Mouse (Mus musculus): Measurements from ENCODE around the gene Prkrip1. TPM values are rescaled to one million over a fixed set of nuclear protein-coding genes. Genes with fewer than 3 reads are reported as not detected.
"Not testable (repeated sequence)": the region's sequence is repeated elsewhere in the genome, so short reads cannot be mapped to it uniquely, and the experiment has no call there.

The Prkrip1 gene
- polyA plus RNA-seq, 1 experiment from 2014 or later, result 73.5 TPM

DNA sequence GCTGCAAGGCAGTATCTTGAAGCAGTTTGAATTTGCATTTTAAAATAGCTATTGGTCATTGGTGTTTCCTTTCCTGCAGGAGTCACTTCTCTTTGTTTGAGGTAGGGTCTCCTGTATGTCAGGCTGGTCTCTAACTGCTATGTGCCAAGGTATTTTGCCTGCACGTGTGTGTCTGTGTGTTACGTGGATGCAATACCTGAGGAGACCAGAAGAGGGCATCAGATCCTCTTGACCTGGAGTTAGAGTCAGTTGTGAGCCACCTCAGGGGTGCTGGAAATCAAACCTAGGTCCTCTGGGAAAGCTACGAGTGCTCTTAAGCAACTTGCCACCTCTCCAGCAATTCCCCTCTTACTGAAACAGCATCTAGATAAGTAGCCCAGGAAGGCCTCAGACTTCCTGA is 16.4 kb upstream of the Prkrip1 start:
- 89% methylated on average over 3 of the region's 3 CpGs for WGBS
- no peaks in the 10 kb centered on the region for H3K4me1 ChIP-seq (ENCODE audit: control insufficient read depth, insufficient read depth, low read length)
- no peak overlapping the region for H3K9ac ChIP-seq (ENCODE audit: low read depth, low read length)
- no peak for ATAC-seq
- no peaks in the 10 kb centered on the region for H3K9me3 ChIP-seq (replicated peaks; ENCODE audit: control insufficient read depth, low read length, poor library complexity, severe bottlenecking)
- H3K27me3 ChIP-seq (ENCODE audit: control insufficient read depth, insufficient read depth, low read depth, low read length), result no peaks in the 10 kb centered on the region
- H3K27ac ChIP-seq (ENCODE audit: low read length), result no peak overlapping the region
- no peak overlapping the region for H3K4me3 ChIP-seq (ENCODE audit: low read depth, low read length)
- peaks cover 6% of the 10 kb centered on the region for H3K36me3 ChIP-seq (ENCODE audit: control insufficient read depth, insufficient read depth, low read length)
- no peak overlapping the region for H3K4me2 ChIP-seq (ENCODE audit: low read length)

DNA sequence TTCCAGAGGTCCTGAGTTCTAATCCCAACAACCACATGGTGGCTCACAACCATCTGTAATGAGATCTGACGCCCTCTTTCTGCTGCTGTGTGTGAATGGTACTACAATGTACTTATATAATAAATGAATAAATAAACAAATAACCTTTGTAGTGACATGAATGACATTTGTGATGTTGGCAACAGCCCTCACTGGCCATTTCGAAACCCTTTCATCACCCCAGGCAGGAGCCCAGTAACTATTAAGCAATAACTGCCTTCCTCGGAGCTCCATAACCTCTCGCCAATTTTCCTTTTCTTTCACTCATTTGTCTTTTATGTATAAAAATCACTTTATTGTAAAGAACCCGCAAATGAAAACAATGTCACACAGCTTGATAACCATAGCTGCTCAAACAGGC is 15.0 kb upstream of the Prkrip1 start:
- Histone ChIP-seq H3K36me3 (ENCODE audit: control insufficient read depth, insufficient read depth, low read length) (peaks cover 3% of the 10 kb centered on the region; the same call in 1 of the 2 replicates), H3K4me1 (ENCODE audit: control insufficient read depth, insufficient read depth, low read length) (no peaks in the 10 kb centered on the region), H3K9me3 (replicated peaks; ENCODE audit: control insufficient read depth, low read length, poor library complexity, severe bottlenecking) (no peaks in the 10 kb centered on the region), H3K9ac (ENCODE audit: low read depth, low read length) (no peak overlapping the region), H3K4me3 (ENCODE audit: low read depth, low read length) (no peak overlapping the region), H3K27ac (ENCODE audit: low read length) (no peak overlapping the region), H3K4me2 (ENCODE audit: low read length) (no peak overlapping the region), H3K27me3 (ENCODE audit: control insufficient read depth, insufficient read depth, low read depth, low read length) (no peaks in the 10 kb centered on the region)
- ATAC-seq, result no peak
- 81% methylated on average over 5 of the region's 5 CpGs for WGBS

DNA sequence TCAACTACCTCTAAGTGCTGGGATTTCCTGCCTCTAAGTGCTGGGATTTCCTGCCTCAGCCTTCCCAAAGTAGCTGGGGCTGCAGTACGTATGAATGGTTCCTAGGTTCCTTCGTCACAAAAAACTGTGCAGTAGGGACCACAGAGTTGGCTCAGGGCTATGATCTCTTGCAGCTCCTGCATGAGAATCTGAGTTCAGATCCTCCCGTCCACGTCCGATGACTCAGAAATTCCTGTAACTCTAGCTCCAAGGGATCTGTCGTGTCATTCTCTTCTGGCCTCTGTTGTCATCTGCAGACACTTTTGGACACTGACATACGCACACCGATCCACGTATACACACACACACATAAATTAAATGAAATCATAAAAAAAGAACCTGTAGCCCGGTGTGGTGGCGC is 14.0 kb upstream of the Prkrip1 start:
- no peaks in the 10 kb centered on the region for H3K36me3 ChIP-seq (ENCODE audit: control insufficient read depth, insufficient read depth, low read length)
- H3K9me3 ChIP-seq (replicated peaks; ENCODE audit: control insufficient read depth, low read length, poor library complexity, severe bottlenecking), result no peaks in the 10 kb centered on the region
- no peaks in the 10 kb centered on the region for H3K27me3 ChIP-seq (ENCODE audit: control insufficient read depth, insufficient read depth, low read depth, low read length)
- no peaks in the 10 kb centered on the region for H3K4me1 ChIP-seq (ENCODE audit: control insufficient read depth, insufficient read depth, low read length)
- no peak overlapping the region for H3K4me3 ChIP-seq (ENCODE audit: low read depth, low read length)
- H3K27ac ChIP-seq (ENCODE audit: low read length), result no peak overlapping the region
- H3K4me2 ChIP-seq (ENCODE audit: low read length), result no peak overlapping the region
- no peak for ATAC-seq
- 94% methylated on average over 11 of the region's 11 CpGs for WGBS
- H3K9ac ChIP-seq (ENCODE audit: low read depth, low read length), result no peak overlapping the region

DNA sequence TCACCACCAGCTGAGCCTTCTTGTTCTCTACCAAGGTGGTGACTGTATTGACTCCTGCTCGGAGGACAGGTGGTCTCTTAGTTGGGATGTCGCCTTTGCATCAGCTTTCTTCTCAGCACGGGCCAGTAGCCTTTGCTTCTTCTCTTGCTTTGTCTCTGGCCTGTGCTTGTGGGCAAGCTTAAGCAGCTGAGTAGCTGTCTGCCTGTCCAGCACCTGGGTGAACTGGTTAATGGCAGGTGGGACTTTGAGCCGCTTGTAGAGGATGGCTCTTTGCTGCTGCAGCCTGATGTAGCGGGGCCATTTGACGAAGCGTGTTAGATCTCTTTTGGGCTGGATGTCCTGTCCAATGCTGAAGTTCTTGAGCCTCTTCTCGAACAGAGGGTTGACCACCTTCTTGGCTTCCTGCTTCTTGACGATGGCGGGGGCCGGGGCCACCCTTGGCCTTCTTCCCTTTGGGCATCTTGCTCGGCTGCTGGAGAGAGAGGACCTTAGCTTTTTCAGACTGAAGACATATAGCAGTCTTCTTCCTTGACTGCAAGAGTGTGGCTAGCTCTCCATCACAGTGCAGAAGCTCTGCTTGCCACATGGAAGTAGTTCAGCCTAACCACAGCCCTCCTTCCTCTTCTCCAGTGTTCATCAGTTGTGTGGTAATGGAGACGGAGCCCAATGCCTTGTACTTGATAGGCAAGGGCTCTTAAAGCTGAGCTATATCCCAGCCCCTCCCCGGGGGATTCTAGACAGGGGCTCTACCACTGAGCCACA is 12.8 kb upstream of the Prkrip1 start:
- not testable (repeated sequence) for H3K4me1 ChIP-seq (ENCODE audit: control insufficient read depth, insufficient read depth, low read length); H3K36me3 ChIP-seq (ENCODE audit: control insufficient read depth, insufficient read depth, low read length); ATAC-seq; H3K9ac ChIP-seq (ENCODE audit: low read depth, low read length); H3K4me3 ChIP-seq (ENCODE audit: low read depth, low read length); H3K4me2 ChIP-seq (ENCODE audit: low read length); H3K27ac ChIP-seq (ENCODE audit: low read length); H3K27me3 ChIP-seq (ENCODE audit: control insufficient read depth, insufficient read depth, low read depth, low read length); H3K9me3 ChIP-seq (replicated peaks; ENCODE audit: control insufficient read depth, low read length, poor library complexity, severe bottlenecking)
- WGBS, result 92% methylated on average over 14 of the region's 14 CpGs

DNA sequence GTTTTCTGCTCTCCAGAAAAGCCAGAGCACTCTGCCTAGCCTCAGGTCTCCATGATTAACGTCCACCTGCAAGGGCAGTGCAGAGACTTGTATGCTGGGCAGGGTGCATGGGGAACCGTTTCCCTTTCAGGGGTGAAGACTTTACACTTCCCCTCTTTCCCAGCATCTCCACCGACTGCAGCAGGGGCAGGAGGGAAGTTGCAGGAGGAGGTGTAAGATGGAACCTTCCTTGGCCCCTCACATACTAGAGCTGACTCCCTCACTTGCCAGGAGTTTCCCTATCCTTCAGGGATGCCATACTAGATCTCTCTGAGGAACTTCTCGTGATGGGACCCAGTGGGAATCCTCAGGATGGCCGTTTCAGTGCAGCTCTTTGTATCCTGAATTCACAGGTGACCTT is 11.8 kb upstream of the Prkrip1 start:
- WGBS, result 83% methylated on average over 5 of the region's 5 CpGs
- Histone ChIP-seq H3K4me3 (ENCODE audit: low read depth, low read length) (no peak overlapping the region), H3K4me2 (ENCODE audit: low read length) (no peak overlapping the region), H3K9me3 (replicated peaks; ENCODE audit: control insufficient read depth, low read length, poor library complexity, severe bottlenecking) (no peaks in the 10 kb centered on the region), H3K27ac (ENCODE audit: low read length) (no peak overlapping the region), H3K27me3 (ENCODE audit: control insufficient read depth, insufficient read depth, low read depth, low read length) (no peaks in the 10 kb centered on the region), H3K4me1 (ENCODE audit: control insufficient read depth, insufficient read depth, low read length) (no peaks in the 10 kb centered on the region), H3K36me3 (ENCODE audit: control insufficient read depth, insufficient read depth, low read length) (no peaks in the 10 kb centered on the region), H3K9ac (ENCODE audit: low read depth, low read length) (no peak overlapping the region)
- ATAC-seq, result no peak

DNA sequence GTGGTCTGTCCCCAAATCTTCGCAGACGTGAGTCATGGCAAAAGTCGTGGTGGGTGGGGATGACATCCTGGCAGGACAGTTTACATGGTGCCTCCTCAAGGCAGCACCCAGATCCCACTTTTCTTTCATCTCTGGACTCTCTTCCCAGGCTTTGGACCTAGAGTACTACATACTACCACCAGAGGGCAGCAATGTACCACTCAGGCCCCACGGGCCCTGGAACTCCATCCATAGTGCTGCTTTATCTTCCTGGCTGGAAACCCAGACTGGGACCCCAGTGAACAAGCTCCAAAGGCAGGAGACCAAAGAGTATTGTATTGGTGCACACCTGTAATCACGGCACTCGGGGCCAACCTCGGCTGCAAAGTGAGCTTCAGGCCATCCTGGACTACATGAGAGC is 3.1 kb upstream of the Prkrip1 start:
- Histone ChIP-seq H3K4me2 (ENCODE audit: low read length) (no peak overlapping the region), H3K27me3 (ENCODE audit: control insufficient read depth, insufficient read depth, low read depth, low read length) (no peaks in the 10 kb centered on the region), H3K4me1 (ENCODE audit: control insufficient read depth, insufficient read depth, low read length) (peaks cover 13% of the 10 kb centered on the region), H3K4me3 (ENCODE audit: low read depth, low read length) (no peak overlapping the region), H3K36me3 (ENCODE audit: control insufficient read depth, insufficient read depth, low read length) (0 out of 2 replicates have a peak, but pooled peaks cover 2% of the 10 kb centered on the region), H3K9me3 (replicated peaks; ENCODE audit: control insufficient read depth, low read length, poor library complexity, severe bottlenecking) (no peaks in the 10 kb centered on the region), H3K27ac (ENCODE audit: low read length) (no peak overlapping the region), H3K9ac (ENCODE audit: low read depth, low read length) (no peak overlapping the region)
- 26% methylated on average over 7 of the region's 7 CpGs for WGBS
- peak; percentile 22; the same call in 1 of the 2 replicates for ATAC-seq

DNA sequence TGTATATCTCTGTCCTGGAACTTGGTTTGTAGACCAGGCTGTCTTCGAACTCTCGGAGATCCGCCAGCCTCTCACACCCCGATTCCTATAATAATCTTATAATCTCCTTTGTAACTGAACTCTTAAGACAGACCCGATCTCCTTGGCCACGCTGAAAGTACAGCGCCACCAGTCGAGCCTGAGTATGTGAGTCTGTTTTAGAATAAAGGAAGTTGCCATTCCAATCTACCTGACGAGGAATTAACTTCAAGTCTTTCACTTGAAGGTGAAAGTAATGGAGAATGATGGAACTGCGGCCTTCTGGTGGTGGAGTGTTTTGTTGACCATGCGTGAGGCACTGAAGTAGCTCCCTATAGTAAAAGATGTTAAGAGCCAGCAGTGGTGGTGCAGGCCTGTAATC is 763 bp upstream of the Prkrip1 start:
- Histone ChIP-seq H3K4me1 (ENCODE audit: control insufficient read depth, insufficient read depth, low read length) (peaks cover 13% of the 10 kb centered on the region), H3K4me2 (ENCODE audit: low read length) (peak overlapping the region; percentile 69), H3K27me3 (ENCODE audit: control insufficient read depth, insufficient read depth, low read depth, low read length) (no peaks in the 10 kb centered on the region), H3K9ac (ENCODE audit: low read depth, low read length) (peak overlapping the region; percentile 81), H3K27ac (ENCODE audit: low read length) (no peak overlapping the region), H3K9me3 (replicated peaks; ENCODE audit: control insufficient read depth, low read length, poor library complexity, severe bottlenecking) (no peaks in the 10 kb centered on the region), H3K4me3 (ENCODE audit: low read depth, low read length) (peak overlapping the region; percentile 92), H3K36me3 (ENCODE audit: control insufficient read depth, insufficient read depth, low read length) (peaks cover 15% of the 10 kb centered on the region)
- WGBS, result 21% methylated on average over 11 of the region's 11 CpGs
- no peak for ATAC-seq

DNA sequence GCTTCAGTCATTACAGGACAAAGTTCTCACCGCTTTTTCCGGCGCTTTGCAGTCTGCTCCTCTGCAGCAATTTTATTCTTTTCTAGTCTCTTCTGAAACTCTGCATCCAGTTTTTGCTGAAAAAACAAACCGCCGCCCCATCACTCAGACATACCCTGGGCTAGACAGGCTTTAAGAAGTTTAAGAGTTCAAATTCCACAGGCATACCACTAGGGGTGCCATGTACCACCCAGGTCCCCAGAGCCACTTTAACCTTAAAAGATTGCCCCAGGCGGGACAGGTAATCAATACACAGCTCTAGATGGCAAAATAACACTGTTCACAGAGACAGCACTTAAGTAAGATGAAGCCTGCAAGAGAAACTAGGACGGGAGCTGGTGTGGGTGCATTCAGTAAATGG is 6.9 kb downstream of the Prkrip1 start:
- WGBS, result 90% methylated on average over 7 of the region's 7 CpGs
- ATAC-seq, result no peak
- no peaks in the 10 kb centered on the region for H3K9me3 ChIP-seq (replicated peaks; ENCODE audit: control insufficient read depth, low read length, poor library complexity, severe bottlenecking)
- H3K4me1 ChIP-seq (ENCODE audit: control insufficient read depth, insufficient read depth, low read length), result no peaks in the 10 kb centered on the region
- H3K9ac ChIP-seq (ENCODE audit: low read depth, low read length), result no peak overlapping the region
- no peak overlapping the region for H3K4me2 ChIP-seq (ENCODE audit: low read length)
- H3K27me3 ChIP-seq (ENCODE audit: control insufficient read depth, insufficient read depth, low read depth, low read length), result no peaks in the 10 kb centered on the region
- no peak overlapping the region for H3K27ac ChIP-seq (ENCODE audit: low read length)
- no peak overlapping the region for H3K4me3 ChIP-seq (ENCODE audit: low read depth, low read length)
- H3K36me3 ChIP-seq (ENCODE audit: control insufficient read depth, insufficient read depth, low read length), result peaks cover 40% of the 10 kb centered on the region

DNA sequence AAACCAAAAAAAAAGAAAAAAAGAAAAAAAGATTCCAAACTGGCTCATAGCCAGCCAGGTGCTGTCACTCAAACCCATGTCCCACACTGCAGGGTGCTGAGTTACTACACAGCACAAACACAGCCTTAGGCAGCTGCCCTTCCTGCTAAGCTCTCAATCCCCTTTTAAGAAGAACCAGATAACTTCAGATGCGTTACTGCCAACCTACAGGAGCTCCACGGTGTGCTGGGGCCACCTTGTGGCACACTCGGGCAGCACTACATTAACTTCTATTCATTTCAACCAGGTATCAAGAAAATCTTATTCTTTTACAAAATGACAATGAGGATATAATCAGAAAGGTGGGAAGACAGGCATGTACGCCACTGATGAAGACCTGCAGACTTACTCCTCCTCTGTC is 12.0 kb downstream of the Prkrip1 start:
- 35% methylated on average over 4 of the region's 4 CpGs for WGBS
- Histone ChIP-seq H3K9me3 (replicated peaks; ENCODE audit: control insufficient read depth, low read length, poor library complexity, severe bottlenecking) (no peaks in the 10 kb centered on the region), H3K4me3 (ENCODE audit: low read depth, low read length) (no peak overlapping the region), H3K9ac (ENCODE audit: low read depth, low read length) (no peak overlapping the region), H3K27ac (ENCODE audit: low read length) (no peak overlapping the region), H3K4me1 (ENCODE audit: control insufficient read depth, insufficient read depth, low read length) (no peaks in the 10 kb centered on the region), H3K27me3 (ENCODE audit: control insufficient read depth, insufficient read depth, low read depth, low read length) (no peaks in the 10 kb centered on the region), H3K4me2 (ENCODE audit: low read length) (no peak overlapping the region), H3K36me3 (ENCODE audit: control insufficient read depth, insufficient read depth, low read length) (peaks cover 12% of the 10 kb centered on the region)
- ATAC-seq, result peak; percentile 62; the same call in 1 of the 2 replicates
